Mouse (Mus musculus) B cell, adult 67 days (primary cell): ENCODE data around the gene Tmem150c. TPM values are rescaled to one million over a fixed set of nuclear protein-coding genes. Genes with fewer than 3 reads are reported as not detected.

Source experiments
- total RNA-seq, 2 experiments: library from RNA; stranded (reverse); gene quantifications; 4 replicates each; pipeline ENCODE4 v1.2.4; 2023

Gene Tmem150c
- total RNA-seq = not detected

DNA sequence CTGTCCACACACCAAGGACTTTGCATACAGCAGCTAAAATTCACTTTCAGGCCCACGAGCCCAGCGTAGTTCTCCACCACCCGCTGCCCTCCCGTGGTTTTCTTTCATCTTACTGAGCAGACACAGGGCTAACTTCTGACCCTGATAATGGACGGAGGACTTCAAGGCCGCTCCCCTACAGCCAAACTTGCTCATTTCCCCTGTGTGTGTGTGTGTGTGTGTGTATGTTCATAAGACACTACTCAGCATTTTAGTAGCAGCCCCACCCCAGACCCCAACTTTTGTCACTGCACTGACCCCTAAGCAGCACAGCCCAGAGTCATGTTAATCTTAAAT is at the start of gene Tmem150c:
Gene Tmem150c (minus strand): TSS at position 171 of the 336 bp plus-strand sequence.

DNA sequence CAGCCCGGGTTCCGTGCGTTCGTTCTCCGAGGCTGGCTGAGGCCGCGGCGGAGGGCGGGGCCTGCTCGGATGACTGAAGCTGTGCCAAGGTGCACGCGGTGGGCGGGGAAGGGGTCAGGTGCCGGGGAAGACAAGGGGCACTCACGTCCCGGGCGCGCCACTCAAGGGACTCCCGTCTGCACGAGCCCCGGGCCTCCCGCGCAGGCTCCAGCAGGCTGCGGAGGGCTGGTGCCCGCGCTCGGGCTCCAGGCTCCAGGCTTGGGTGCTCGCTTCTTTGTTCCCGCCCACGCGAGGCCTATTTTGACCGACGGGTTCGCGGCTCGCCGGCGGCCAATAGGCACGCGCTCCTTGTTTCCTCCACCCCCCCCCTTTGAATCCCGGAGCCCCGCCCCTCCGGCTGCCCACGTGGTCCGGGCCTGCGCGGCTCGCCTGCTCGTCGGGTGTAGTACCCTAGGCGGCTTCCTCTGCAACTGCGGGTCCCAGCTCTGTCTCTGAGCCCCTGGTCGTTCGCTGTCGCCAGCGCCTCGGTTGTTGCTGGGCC is 119.9 kb downstream of the Tmem150c start, which contains the start of the genes Hnrnpdl and Enoph1:
Gene Hnrnpdl (minus strand): TSS at position 63 of the 541 bp plus-strand sequence.
Gene Enoph1 (plus strand): TSS at position 384 of the 541 bp plus-strand sequence.

Other genes with a start within 250 kb of the Tmem150c start
- 100 to 1,000 TPM; 302 to 314 TPM for gene Hnrnpd, start 180.9 kb downstream of the Tmem150c start, total RNA-seq
- gene 4930524J08Rik, start 180.7 kb downstream of the Tmem150c start, total RNA-seq = 1 to 10 TPM; 1.7 to 3.0 TPM
- gene Hnrnpdl, start 120.1 kb downstream of the Tmem150c start, total RNA-seq = 100 to 1,000 TPM; 351 to 382 TPM
- 10 to 100 TPM; 22.7 to 25.0 TPM for gene Enoph1, start 119.8 kb downstream of the Tmem150c start, total RNA-seq